Mouse (Mus musculus) large intestine, adult 2 months (tissue): ENCODE measurements around the gene Kif15. TPM values are rescaled to one million over a fixed set of nuclear protein-coding genes. Genes with fewer than 3 reads are reported as not detected.

Experiments
- DNase-seq: peaks from one replicate; pipeline ENCODE4 v3.0.0-alpha.2; 2012; ENCODE audit warnings: low read depth, low spot score
- WGBS: fragments of 180-500 bp; shearing (Covaris S2); methylation state at CpG from one replicate; pipeline ENCODE4 v1.1.7; 2018; 5-methylcytosine and 5-hydroxymethylcytosine counted together
- polyA plus RNA-seq: library from polyadenylated mRNA; depleted of rRNA; stranded (reverse); fragments of >200 nt; gene quantifications from 2 replicates; pipeline ENCODE4 v1.2.3, GENCODE M21; 2012; rRNA removed

Gene Kif15
- 4.5 and 13.9 TPM in 2 replicates for polyA plus RNA-seq

DNA sequence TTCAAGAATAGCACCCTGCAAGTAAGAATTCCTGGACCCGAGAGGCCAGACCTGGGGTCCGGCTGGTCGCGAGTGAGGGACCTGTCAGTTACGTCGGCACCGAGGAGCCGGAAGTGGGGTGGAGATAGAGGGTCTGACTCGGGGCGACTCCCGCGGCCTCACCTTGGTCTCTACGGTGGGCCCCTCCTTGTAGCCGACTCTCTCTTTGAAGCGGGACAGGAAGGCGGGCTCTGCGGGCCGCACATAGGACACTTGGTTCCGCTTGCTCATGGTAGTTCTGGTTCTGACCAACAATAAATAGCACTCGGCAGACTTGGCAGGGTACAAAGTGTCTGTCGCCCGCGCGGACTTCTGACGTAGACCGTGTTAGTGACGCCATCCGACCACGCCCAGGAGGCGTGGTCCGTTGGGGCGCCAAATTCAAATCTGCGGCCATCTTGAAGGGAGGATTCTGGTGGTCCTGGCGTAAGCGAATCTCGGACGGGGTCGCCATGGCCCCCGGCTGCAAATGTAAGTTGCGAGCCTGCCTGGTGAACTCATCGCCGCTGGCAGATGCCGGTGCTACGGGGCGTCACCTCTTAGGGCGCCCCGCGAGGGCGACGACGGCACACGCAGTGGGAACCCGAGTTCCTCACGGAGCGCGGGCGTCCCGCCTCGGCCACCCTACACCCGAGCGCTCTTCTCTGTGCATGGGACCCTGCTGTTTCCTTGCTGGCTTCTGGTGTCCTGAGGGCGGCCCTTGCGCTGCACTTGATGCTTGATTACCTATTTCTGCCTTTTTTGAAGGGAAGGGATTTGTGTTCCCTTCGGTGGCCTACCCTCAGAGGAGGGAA lies at the start of gene Kif15, which contains the start of gene 1110059G10Rik:
Gene Kif15 (plus strand): TSS at position 404 of the 833 bp plus-strand sequence.
Gene 1110059G10Rik (minus strand): TSS at position 358 of the 833 bp plus-strand sequence.
- under 1% methylated on average over 64 of the region's 64 CpGs for WGBS

DNA sequence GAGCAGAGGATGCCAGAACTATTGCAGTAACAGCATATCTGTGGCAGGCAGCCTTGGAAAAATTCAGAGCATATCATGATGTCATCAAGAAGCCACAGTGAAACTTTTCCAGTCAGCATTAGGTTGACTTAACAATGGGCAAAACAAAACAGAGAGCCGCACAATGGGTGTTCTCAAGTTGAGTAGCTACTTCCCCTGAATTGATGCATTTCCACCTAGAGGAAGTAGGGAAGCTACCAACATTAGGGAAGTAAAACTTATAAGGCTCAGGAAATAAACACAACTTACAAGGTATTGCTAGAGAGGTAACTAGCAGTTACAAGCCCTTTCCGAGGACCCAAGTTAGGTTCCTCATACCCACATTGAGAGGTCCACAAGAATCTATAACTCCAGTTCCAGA lies 49.8 kb upstream of the Kif15 start:
- 89% methylated on average over 2 of the region's 2 CpGs for WGBS
- DNase-seq: no peak

More for the DNA sequence above, at the start of gene Kif15, which contains the start of gene 1110059G10Rik:
- no peak for DNase-seq

DNA sequence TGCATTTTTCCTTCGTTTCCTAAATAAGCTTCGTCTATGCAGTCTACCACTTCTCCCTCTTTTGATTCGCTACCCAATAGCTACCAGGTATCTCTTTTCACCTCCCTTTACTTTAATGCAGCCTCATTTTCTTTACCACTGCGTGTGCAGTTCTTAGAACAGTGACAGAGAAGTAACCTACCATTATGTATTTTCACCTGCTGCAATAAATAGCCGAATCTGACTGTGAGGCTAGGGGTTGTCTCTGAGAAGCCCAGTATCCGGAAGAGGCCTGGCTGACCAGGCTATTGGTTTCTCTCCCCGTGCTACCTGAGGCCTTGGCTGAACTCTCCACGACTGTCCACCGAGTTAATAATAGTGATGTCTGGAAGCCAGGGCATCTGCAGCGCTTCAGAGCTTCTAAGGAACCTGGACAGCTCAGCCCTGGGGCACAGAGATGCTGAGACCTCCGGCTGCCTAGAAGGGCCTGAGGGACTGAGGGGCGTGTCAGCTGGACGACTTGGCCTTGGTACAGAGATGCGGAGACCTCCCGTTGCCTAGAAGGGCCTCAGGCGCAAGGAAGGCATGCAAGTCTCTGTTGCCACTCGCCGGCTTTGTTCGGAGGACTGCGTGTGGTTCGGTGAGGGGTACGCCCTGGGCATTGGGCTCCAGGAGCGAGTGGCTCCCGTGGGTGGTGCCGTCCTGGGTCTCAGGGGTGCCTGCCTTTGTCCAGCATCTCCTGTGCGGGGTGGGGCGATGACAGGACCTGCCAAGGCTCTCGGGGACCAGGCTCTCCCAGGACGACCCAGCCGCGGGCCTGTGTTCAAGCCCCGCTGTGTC lies 47.9 kb upstream of the Kif15 start:
- DNase-seq: no peak
- 21% methylated on average over 32 of the region's 32 CpGs for WGBS

DNA sequence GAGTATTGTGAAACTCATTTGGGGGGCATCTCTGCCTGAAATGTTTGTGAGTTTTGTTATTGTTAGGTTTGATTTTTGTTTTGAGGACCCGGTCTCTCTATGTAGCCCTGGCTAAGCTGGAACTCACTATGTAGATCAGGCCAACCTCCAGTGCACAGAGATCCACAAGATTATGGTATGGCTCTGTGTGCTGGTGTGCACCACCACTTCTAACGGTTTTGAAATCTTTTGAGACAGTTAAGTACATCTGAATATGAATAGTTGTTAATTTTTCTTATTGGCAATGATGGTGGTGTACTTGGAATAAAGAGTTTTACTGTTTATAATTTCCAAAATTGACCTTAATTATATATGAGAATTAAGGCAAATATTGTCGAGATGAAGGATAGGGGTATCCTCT lies 28.4 kb upstream of the Kif15 start:
- no peak for DNase-seq
- whole genome bisulfite sequencing: 53% methylated on average over 3 of the region's 3 CpGs

DNA sequence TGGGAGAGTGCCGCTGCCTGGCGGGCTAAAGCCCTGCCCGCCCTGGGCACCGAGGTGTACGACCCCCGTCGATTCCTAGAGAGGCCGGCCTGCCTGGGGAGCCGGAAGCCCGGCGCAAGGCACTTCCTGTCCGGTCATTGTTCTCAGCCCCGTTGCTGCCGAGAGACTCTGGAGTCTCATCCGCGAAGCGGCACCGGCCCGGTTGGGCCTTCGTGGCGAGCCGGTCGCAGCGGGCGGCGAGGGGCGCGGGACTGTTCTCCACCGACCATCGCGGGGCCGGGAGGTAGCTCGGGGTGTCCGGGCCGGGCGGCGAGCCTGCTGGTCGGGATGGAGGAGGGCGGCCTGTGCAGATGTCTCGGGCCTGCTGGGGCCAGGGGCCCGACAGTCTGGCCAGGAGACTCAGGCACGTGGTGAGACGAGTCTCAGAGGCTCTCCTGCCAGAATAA lies 27.9 kb upstream of the Kif15 start, which contains the start of gene Zfp105:
Gene Zfp105 (plus strand): TSS at position 137 of the 446 bp plus-strand sequence.
- 5% methylated on average over 43 of the region's 43 CpGs for WGBS
- no peak for DNase-seq

DNA sequence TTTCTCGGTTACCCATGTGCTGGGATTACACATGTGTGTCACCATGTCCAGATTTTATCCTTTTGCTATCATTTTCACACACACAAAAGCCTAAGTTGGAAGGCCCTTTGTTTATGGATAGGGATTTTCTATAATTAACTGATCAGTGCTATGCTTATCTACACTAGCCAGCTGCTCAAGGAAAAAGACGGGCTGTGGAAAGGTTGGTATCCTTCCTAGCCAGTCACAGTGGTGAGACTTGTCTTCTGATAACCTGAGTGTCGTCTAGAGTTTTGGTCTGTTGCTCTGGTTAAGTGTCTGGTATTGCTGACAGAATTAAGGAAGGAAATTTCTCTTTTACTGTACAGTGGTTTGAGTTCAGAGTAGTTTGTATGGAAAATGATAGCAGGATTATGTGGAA lies 21.9 kb upstream of the Kif15 start:
- no peak for DNase-seq
- WGBS: 91% methylated on average over 3 of the region's 3 CpGs

DNA sequence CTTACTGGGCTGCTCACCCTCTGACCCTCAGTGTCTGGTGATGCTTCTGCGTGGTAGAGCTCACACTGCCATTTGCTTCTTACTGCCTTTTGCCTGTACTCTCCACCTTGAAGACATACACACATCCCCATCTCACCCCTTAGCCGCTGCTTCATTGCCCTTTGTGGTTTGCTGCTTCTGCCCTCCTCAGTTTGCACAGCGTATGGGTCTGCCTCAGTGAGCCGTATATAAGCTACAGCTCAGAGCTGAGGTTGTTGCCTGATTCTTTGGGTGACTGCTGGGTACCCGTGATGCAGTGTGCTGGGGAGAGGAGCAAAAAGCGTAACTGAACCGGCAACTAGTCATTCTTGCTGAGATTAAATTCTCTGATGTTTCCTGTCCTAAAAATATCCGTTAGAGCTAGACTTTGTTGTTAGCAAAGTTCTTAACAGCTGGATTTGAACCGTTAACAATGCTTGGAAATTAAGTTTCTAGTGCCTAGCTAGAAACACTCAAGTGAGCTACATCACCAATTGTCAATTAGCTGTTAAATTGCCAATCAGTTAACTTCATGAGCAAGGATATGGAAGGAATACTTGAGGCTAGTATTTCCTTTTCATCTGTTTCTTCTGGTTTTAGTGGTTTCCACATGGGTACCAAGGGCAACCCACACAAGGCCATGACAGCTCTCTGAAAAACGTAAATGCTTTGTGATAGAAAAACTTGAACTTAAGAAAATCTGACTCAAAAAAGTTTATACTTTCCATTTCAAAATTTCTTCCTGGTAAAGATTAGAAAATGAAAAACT lies 47.8 kb downstream of the Kif15 start:
- DNase-seq: no peak
- WGBS: 92% methylated on average over 10 of the region's 10 CpGs

DNA sequence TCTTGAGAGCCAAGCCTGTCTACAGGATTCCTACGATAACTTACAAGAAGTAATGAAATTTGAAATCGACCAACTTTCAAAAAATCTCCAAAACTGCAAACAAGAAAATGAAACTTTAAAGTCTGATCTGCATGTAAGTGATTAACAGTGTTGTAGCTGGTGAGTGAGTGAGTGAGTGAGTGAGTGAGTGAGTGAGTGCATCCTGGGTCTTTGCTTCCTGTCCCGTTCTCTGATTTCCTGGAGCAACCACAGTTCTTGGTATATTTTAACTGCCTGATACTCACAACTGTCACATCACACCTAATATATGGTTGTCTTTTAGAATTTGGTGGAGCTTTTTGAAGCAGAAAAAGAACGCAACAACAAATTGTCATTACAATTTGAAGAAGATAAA lies 48.3 kb downstream of the Kif15 start:
- 94% methylated on average over 4 of the region's 4 CpGs for WGBS

DNA sequence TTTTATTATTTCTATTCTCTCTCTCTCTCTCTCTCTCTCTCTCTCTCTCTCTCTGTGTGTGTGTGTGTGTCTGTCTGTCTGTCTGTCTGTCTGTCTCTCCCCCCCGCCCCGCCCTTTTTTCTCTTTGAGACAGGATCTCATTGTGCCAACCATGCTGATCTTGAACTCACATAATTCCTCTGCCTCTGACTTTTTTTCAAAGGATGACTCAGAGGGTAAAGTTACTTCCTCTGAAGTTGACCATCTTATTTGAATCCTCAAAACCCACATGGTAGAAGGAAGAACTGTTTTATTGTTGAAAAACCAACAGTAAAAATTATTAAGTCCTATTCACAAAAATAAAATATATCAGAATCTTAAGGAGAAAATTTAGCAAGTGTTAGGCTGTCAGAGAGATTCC lies 53.9 kb downstream of the Kif15 start:
- WGBS: 94% methylated on average over 2 of the region's 2 CpGs
- DNase-seq: no peak

More for the DNA sequence above, 48.3 kb downstream of the Kif15 start:
- DNase-seq: no peak

DNA sequence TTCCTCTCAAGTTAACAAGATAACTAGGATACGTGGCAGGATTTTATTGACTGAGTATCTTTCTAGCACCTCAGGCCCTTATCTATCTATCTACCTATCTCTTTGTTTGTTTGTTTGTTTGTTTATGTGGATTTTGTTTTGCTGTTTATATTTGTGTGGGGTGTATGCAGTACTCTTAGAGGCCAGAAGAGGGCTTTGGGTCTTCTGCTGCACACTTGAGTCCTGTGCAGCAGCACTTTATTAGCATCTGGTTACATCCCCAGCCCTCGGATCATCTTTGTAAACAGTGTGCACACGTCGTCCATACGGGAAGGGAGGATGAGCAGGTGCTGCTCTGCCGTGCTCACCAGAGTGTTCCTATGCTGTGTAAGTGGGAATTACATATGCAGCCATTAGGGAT lies 55.2 kb downstream of the Kif15 start:
- DNase-seq: no peak
- 66% methylated on average over 6 of the region's 6 CpGs for WGBS

DNA sequence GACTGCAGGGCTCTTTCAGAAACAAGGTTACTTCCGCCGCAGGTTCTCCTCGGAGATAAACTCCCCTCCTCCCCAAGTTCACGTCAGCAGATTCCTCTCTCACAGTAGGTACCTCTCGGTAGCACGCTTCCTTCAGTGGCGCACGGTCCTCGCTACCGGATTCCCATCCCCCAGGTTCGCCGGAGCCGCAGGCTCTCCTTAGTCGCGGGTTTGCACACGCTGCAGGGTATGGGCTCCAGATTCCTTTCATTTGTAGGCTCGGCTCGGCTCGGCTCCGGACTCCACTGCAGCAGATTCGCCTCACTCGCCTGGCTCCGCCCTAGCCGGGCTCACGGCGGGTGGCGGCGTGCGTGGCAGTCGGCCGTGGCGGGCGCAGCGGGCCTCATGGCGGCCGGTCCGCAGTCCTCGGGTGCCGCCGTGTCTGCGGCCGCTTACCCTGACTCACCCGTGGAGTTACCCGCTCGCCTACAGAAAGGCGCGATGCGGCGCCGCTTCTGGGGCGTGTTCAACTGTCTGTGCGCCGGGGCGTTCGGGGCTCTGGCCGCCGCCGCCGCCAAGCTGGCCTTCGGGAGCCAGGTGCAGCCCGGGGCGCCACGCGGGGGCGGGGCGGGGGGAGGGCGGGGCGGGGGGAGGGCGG lies 70.3 kb downstream of the Kif15 start, which contains the start of gene Tmem42:
Gene Tmem42 (plus strand): TSS at position 332 of the 637 bp plus-strand sequence.
- peak; percentile 64 for DNase-seq
- under 1% methylated on average over 60 of the region's 69 CpGs for WGBS

DNA sequence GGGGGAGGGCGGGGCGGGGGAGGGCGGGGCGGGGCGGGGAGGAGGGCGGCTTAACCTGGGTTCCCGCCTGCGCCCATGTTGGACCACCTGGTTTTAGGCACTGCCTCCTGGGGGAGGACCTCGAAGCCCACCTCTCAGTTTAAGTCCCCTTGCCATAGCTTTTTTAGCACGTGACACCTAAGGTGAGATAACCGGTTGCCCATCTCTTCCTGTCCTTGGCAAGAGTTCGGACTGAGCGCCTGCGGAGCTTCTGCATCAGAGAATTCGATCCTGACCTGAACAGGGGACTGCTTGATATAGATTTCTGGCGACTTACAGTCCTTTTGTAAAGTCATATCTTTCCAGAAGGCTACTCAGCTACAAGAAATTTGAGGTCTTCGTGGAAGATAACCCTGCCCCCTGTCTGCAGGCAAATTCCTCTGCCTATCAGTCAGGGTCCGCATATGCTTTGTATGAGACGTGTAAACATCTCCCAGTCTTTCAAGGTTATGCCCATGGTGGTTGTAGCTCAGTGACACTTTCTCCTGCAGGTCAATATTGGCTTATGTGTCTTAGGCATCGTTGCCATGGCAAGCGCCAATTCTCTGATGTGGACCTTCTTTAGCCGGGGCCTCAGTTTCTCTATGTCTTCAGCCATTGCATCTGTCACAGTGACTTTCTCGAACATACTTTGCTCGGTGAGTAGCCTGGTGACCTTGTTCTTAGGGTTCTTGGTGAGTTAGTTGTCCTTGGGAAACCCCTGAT lies 71.0 kb downstream of the Kif15 start:
- 32% methylated on average over 18 of the region's 24 CpGs for WGBS
- no peak for DNase-seq

DNA sequence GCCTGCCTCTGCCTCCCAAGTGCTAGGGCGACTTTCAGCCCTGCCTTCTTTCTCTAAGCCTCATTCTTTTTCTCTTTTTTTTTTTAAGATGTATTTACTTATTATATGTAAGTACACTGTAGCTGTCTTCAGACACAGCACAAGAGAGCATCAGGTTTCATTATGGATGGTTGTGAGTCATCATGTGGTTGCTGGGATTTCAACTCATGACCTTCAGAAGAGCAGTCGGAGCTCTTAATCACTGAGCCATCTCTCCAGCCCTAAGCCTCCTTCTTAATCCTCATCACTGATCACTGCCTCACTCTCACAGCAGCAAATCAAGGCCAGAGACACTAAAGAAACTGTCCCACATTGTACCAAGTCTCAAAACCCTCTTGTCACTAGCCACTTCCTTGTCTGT lies 73.4 kb downstream of the Kif15 start:
- 86% methylated on average over 2 of the region's 2 CpGs for WGBS
- no peak for DNase-seq

DNA sequence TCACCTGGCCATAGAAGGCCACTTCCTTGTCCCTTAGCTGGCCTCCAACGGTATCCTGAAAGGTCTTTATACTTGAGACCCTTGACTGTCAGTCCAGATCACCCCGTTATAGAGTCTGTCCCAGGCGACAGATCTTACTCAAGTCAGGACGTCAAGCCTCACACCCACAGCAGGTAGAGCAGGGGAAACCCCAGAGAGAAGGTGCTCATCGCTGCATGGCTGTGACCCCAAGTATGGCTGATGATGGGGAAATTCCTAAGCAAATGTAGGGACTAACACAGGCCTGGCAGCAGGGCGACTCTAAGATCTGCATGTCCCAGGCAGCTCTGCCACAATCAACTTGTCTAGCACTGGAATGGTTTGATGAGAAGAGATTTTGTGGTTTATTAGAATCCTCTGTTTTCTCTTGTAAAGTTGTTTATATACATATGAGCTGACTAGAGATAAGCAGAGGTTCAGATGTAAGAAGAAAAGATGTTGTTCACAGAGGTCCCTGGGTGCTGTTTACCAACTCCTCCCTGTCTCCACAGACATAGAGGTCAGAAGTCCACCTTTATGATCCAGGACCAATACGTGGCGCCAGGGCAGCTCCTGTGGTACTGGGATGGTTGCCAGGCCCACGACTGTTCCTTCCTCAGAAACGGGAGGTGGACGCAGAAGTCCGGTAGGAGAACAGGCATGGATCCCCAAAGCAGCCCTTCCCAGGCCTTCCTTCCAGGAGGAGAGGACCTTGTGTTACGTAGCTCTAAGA lies 80.8 kb downstream of the Kif15 start:
- DNase-seq: peak; percentile 71

DNA sequence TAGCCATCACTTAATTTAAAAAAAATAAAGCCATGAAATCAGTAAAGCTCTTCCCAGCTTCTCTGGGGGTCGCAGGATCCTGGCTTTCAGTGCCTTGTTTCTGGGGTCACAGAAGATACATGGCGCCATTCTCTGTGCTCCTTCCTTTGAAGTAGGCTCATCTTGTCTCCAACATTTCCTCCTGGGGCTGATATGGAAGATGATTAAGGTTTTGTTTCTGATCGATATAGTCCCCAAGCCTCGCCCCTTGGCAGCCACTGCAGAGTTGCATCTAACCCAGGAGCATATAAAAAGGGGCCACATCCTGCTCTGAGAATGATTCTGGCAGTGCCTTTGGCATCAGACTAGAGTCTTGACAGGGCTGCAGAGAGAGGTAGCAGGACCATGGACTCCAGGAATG lies 83.6 kb downstream of the Kif15 start, which contains the start of gene Tgm4:
Gene Tgm4 (plus strand): TSS at position 301 of the 400 bp plus-strand sequence.
- 65% methylated on average over 4 of the region's 4 CpGs for WGBS
- DNase-seq: no peak

More for the DNA sequence above, 80.8 kb downstream of the Kif15 start:
- WGBS: 27% methylated on average over 13 of the region's 13 CpGs

DNA sequence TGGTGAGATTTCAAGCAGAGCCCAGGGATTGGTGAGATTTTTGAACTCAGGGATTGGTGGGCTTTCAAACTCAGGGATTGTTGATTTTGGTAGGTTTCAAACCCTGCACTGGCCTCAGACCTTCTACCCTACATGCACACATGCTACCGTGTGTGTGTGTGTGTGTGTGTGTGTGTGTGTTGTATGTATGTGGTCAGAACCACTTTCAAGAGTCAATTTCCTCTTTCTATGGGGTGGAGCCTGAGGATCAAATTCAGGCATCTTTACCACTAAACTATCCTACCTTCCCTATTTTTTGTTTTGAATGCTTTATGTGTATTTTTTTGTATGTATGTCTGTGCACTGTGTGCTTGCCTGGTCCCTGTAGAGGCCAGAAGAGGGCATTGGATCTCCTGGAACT lies 96.8 kb downstream of the Kif15 start:
- DNase-seq: no peak
- WGBS: 73% methylated on average over 1 of the region's 1 CpGs

DNA sequence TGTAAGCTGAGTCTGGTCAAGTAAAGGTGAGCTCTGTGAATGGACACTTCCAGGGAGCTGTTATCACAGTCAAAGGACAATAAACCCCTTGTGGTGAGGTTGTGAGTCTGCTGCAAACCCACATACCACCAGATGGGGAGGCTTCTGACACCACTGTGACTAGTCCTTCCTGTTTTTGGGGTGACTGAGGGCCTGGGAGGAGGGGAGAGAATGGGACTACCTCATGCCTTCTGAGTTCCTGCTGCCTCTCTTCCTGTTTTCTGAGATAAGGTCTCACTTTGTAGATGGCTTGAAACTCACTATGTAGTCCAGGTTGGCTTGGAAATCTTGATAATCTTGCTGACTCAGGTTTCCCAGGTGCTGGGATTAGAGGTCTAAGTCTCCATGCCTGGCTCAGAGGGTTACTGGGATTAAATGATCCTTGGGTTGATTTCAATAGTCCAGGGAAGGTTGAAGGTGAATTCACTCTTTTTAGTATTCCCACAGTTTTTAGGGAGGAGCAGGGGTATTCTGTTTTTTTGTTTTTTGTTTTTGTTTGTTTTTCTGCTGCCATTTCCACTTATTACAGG lies 108.0 kb downstream of the Kif15 start:
- DNase-seq: no peak
